Mouse (Mus musculus): ENCODE data around the gene Anxa10. TPM values are rescaled to one million over a fixed set of nuclear protein-coding genes. Genes with fewer than 3 reads are reported as not detected.
A peak's percentile ranks its signal among the peaks of the same experiment; 100 is the strongest.

Gene Anxa10
- total and polyA plus RNA-seq, 3 experiments = not detected

- H3K9me3 ChIP-seq (replicated peaks; ENCODE audit: low read length) = no peaks in the 10 kb centered on the region
- no peak overlapping the region for H3K9ac ChIP-seq (ENCODE audit: insufficient read depth, low read depth)
- no peaks in the 10 kb centered on the region for H3K79me2 ChIP-seq (replicated peaks; ENCODE audit: control insufficient read depth, extremely low read depth, insufficient read depth, poor library complexity, severe bottlenecking)
- no peak overlapping the region for H3K4me2 ChIP-seq (ENCODE audit: insufficient read depth, low read depth, poor library complexity, severe bottlenecking)
- in situ Hi-C loops (cut with MboI; ENCODE audit: low pct_ligation_motif_present, low pct_unique_long_range_greater_than_20kb, low sequenced_read_pairs) (loop anchor here (25.0 kb wide), 1 partner anchor 1807 kb away; no protein-coding TSS in a partner anchor), dilution Hi-C loops (cut with MboI; ENCODE audit: extremely low pct_ligation_motif_present, extremely low pct_unique_long_range_greater_than_20kb, low sequenced_read_pairs) (no loop called here)
- no peak overlapping the region for H3K4me3 ChIP-seq (replicated peaks in 1 of 3; ENCODE audit: low read depth in 2 of 3, low read length in 2 of 3, poor library complexity in 1 of 3)
- DNase-seq (ENCODE audit: extremely low read depth) = peak; percentile 46
- H3K27ac ChIP-seq (ENCODE audit: insufficient read depth, low read depth) = no peak overlapping the region
- H3K27me3 ChIP-seq (replicated peaks) = no peaks in the 10 kb centered on the region
- no peaks in the 10 kb centered on the region for H3K36me3 ChIP-seq (replicated peaks in 1 of 2; ENCODE audit: control insufficient read depth in 1 of 2, insufficient read depth in 1 of 2, low read length in 1 of 2)
- H3K4me1 ChIP-seq (ENCODE audit: control insufficient read depth in 1 of 2, insufficient read depth in 2 of 2) = no peaks in the 10 kb centered on the region
- TF ChIP-seq SMC3 (IDR thresholded peaks at IDR 0.05; ENCODE audit: low read depth, low read length) = peak; percentile 47
- peak in 1 of 2 experiments; percentile 65; a peak in 2 of 4 replicates for TF ChIP-seq CTCF (conservative IDR thresholded peaks at IDR 0.05 in 1 of 2, IDR thresholded peaks at IDR 0.05 in 1 of 2; ENCODE audit: low read depth in 2 of 2, low read length in 2 of 2)
- TF ChIP-seq HCFC1 (IDR thresholded peaks at IDR 0.05; ENCODE audit: low read depth, low read length) = no peak
- TF ChIP-seq RAD21 (IDR thresholded peaks at IDR 0.05; ENCODE audit: low read depth, low read length) = peak; percentile 79
Measured at GRCm38 (mm10) chr8:62080195-62080802, 42.7 kb downstream of the Anxa10 start.

GRCm38 (mm10) chr8:62068305-62068704 lies 54.6 kb downstream of the Anxa10 start:
- no peak overlapping the region for H3K4me3 ChIP-seq (replicated peaks in 1 of 3; ENCODE audit: low read depth in 2 of 3, low read length in 2 of 3, poor library complexity in 1 of 3)
- dilution Hi-C loops (cut with MboI; ENCODE audit: extremely low pct_ligation_motif_present, extremely low pct_unique_long_range_greater_than_20kb, low sequenced_read_pairs) (no loop called here), in situ Hi-C loops (cut with MboI; ENCODE audit: low pct_ligation_motif_present, low pct_unique_long_range_greater_than_20kb, low sequenced_read_pairs) (no loop called here)

GRCm38 (mm10) chr8:62060357-62060756 lies 62.6 kb downstream of the Anxa10 start:
- peak in 1 of 2 experiments; percentile 57; a peak in 2 of 4 replicates for TF ChIP-seq CTCF (conservative IDR thresholded peaks at IDR 0.05 in 1 of 2, IDR thresholded peaks at IDR 0.05 in 1 of 2; ENCODE audit: low read depth in 2 of 2, low read length in 2 of 2)
- no peak for TF ChIP-seq HCFC1 (IDR thresholded peaks at IDR 0.05; ENCODE audit: low read depth, low read length)
- TF ChIP-seq RAD21 (IDR thresholded peaks at IDR 0.05; ENCODE audit: low read depth, low read length) = peak; percentile 49
- in situ Hi-C loops (cut with MboI; ENCODE audit: low pct_ligation_motif_present, low pct_unique_long_range_greater_than_20kb, low sequenced_read_pairs) = no loop called here
- Histone ChIP-seq H3K4me1 (ENCODE audit: control insufficient read depth in 1 of 2, insufficient read depth in 2 of 2) (no peaks in the 10 kb centered on the region), H3K4me2 (ENCODE audit: insufficient read depth, low read depth, poor library complexity, severe bottlenecking) (no peak overlapping the region), H3K9me3 (replicated peaks; ENCODE audit: low read length) (no peaks in the 10 kb centered on the region), H3K4me3 (replicated peaks in 1 of 3; ENCODE audit: low read depth in 2 of 3, low read length in 2 of 3, poor library complexity in 1 of 3) (no peak overlapping the region), H3K36me3 (replicated peaks in 1 of 2; ENCODE audit: control insufficient read depth in 1 of 2, insufficient read depth in 1 of 2, low read length in 1 of 2) (no peaks in the 10 kb centered on the region), H3K9ac (ENCODE audit: insufficient read depth, low read depth) (no peak overlapping the region), H3K27ac (ENCODE audit: insufficient read depth, low read depth) (no peak overlapping the region), H3K27me3 (replicated peaks) (no peaks in the 10 kb centered on the region), H3K79me2 (replicated peaks; ENCODE audit: control insufficient read depth, extremely low read depth, insufficient read depth, poor library complexity, severe bottlenecking) (no peaks in the 10 kb centered on the region)
- dilution Hi-C loops (cut with MboI; ENCODE audit: extremely low pct_ligation_motif_present, extremely low pct_unique_long_range_greater_than_20kb, low sequenced_read_pairs) = no loop called here
- DNase-seq (ENCODE audit: extremely low read depth) = peak; percentile 12

More at GRCm38 (mm10) chr8:62068305-62068704, 54.6 kb downstream of the Anxa10 start:
- TF ChIP-seq SIN3A (IDR thresholded peaks at IDR 0.05; ENCODE audit: low read length) = no peak
- Histone ChIP-seq H3K27me3 (replicated peaks) (no peaks in the 10 kb centered on the region), H3K4me1 (ENCODE audit: control insufficient read depth in 1 of 2, insufficient read depth in 2 of 2) (no peaks in the 10 kb centered on the region), H3K27ac (ENCODE audit: insufficient read depth, low read depth) (no peak overlapping the region), H3K9ac (ENCODE audit: insufficient read depth, low read depth) (no peak overlapping the region), H3K9me3 (replicated peaks; ENCODE audit: low read length) (no peaks in the 10 kb centered on the region), H3K79me2 (replicated peaks; ENCODE audit: control insufficient read depth, extremely low read depth, insufficient read depth, poor library complexity, severe bottlenecking) (no peaks in the 10 kb centered on the region), H3K4me2 (ENCODE audit: insufficient read depth, low read depth, poor library complexity, severe bottlenecking) (no peak overlapping the region), H3K36me3 (replicated peaks in 1 of 2; ENCODE audit: control insufficient read depth in 1 of 2, insufficient read depth in 1 of 2, low read length in 1 of 2) (no peaks in the 10 kb centered on the region)
- DNase-seq (ENCODE audit: extremely low read depth) = no peak

Measured in CH12.LX (cell line).